Mouse (Mus musculus) heart, postnatal 14 days (tissue): ENCODE results near the gene Il6ra. TPM values are rescaled to one million over a fixed set of nuclear protein-coding genes. Genes with fewer than 3 reads are reported as not detected.

ENCODE experiments used
- DNase-seq, 2 experiments: peaks; one replicate each; pipeline ENCODE4 v3.0.0; 2021 to 2022
- intact Hi-C: fragments of 180-260 bp; cut with DNase I; formaldehyde crosslinking; loops from one replicate; pipeline ENCODE4 v1.15.1; 2025
- total RNA-seq, 2 experiments: library from RNA; stranded (reverse); gene quantifications; 2 replicates each; pipeline ENCODE4 v1.2.3; 2021

Il6ra gene
- total RNA-seq, 2 experiments from 2014 or later, result 4.9 to 5.5 TPM

- DNase-seq, result no peak
- intact Hi-C loops, result loop anchor here (5.0 kb wide), 1 partner anchor 102 kb away; no protein-coding TSS in a partner anchor
Measured at GRCm38 (mm10) chr3:89819897-89820296, 93.1 kb downstream of the Il6ra start.

DNA sequence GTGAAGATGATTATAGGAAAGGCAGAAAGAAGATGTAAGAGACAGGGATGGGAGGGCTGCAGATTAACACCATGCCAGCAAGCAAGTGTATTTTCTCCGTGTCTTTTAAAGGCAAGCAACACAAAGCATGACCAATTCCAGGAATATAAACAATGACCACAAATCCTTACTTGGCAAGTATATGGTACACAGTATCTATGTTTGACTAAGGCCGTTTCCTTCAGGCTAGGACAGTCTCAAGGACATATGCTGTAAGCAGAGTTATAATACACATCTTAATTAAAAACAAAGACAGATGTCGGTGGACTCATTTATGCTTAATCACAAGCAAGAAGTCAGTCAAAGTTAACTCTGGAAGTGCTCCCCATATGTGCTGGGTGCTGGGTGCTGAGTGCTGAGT, 94.4 kb downstream of the Il6ra start:
- intact Hi-C loops, result loop anchor here (5.0 kb wide), 1 partner anchor 104 kb away; no protein-coding TSS in a partner anchor
- no peak for DNase-seq

DNA sequence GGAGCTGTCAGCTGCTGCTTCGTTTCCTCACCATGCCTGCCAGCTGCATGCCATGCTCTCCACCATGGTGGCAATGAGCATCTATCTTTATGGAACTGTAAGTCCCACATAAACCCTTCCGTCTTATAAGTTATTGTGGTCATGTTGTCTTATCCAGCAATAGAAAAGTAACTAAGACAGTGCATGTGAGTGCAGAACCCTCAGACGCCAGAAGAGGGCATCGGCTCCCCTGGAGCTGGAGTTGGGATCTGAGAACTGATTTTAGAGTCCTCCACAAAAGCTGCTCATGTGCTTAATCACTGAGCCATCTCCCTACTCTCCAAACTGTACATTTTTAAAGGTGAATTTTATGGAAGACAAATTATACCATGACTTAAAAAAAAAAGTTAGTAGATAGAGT, 95.9 kb downstream of the Il6ra start:
- DNase-seq, result peak; percentile 57 to 66
- intact Hi-C loops, result loop anchor here (1.0 to 5.0 kb wide), 2 partner anchors 41 to 105 kb away; no protein-coding TSS in a partner anchor

Other genes with a start within 250 kb of the Il6ra start
- gene Adar, start 198.2 kb downstream of the Il6ra start, total RNA-seq, result 10 to 100 TPM; 12.5 to 13.5 TPM
- gene Chrnb2, start 148.6 kb downstream of the Il6ra start, total RNA-seq, result under 1 TPM; 0.20 to 0.29 TPM
- 10 to 100 TPM; 28.0 to 28.6 TPM for gene Ube2q1, start 139.6 kb downstream of the Il6ra start, total RNA-seq
- gene She, start 81.8 kb downstream of the Il6ra start, total RNA-seq, result 10 to 100 TPM; 18.1 TPM
- gene Atp8b2, start 50.3 kb upstream of the Il6ra start, total RNA-seq, result 10 to 100 TPM; 39.5 to 45.4 TPM
- gene Hax1, start 85.6 kb upstream of the Il6ra start, total RNA-seq, result 10 to 100 TPM; 41.7 to 48.2 TPM
- gene 4933434E20Rik, start 138.4 kb upstream of the Il6ra start, total RNA-seq, result 10 to 100 TPM; 60.6 to 67.1 TPM
- 100 to 1,000 TPM; 119 to 130 TPM for gene Ubap2l, start 139.4 kb upstream of the Il6ra start, total RNA-seq
- gene Tpm3, start 159.5 kb upstream of the Il6ra start, total RNA-seq, result 10 to 100 TPM; 71.0 to 71.4 TPM
- under 1 TPM; 0.12 to 0.14 TPM for gene Nup210l, start 190.9 kb upstream of the Il6ra start, total RNA-seq